Mouse (Mus musculus) lung, adult 2 months (tissue): ENCODE measurements around the gene Enthd1.

Source experiments
- CTCF ChIP-seq: fragments of 200-500 bp; IDR thresholded peaks from 2 replicates; pipeline ENCODE4 v1.5.1; 2011; ENCODE audit warnings: mild to moderate bottlenecking, low read length, control low read depth; ENCODE audit not compliant: insufficient read depth
- POLR2A ChIP-seq: fragments of 200-500 bp; IDR thresholded peaks from 2 replicates; pipeline ENCODE4 v1.6.1; 2011; ENCODE audit warnings: low read depth, mild to moderate bottlenecking, control low read depth, low read length, borderline replicate concordance; ENCODE audit errors: extremely low read depth

DNA sequence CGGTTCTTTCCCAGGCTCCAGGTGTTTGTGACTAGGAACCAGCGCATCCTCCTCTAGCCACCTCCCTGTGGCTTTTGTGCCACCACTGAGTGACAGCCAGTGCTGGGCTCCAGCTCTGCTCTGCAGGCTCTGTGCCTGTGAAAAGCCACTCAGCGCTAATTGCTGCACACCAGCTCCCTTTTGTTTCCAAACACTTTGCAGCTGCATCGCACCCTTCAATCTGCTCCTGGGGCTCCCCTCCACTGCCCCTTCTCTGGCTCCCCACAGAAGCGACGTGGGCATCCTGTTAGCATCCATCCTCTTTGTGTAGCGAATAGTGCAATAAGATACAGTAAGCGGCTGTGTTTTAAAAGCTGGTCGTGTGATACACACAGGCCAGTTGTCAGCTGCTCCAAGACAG is 104.9 kb downstream of the Enthd1 start:
- TF ChIP-seq POLR2A, result no peak
- no peak for TF ChIP-seq CTCF
